Mouse (Mus musculus): ENCODE measurements around the gene Klrg2.
"Not testable (repeated sequence)": the region's sequence is repeated elsewhere in the genome, so short reads cannot be mapped to it uniquely, and the experiment has no call there.

The Klrg2 gene

GRCm38 (mm10) chr6:38636852-38637618, at the start of gene Klrg2:
TSS of gene Klrg2 (minus strand) at chr6:38637242.
- peak; percentile 80 for DNase-seq (ENCODE audit: low spot score)

- DNase-seq (ENCODE audit: low spot score): no peak
Measured at GRCm38 (mm10) chr6:38682532-38682931, 45.5 kb upstream of the Klrg2 start.

GRCm38 (mm10) chr6:38677629-38678028, 40.6 kb upstream of the Klrg2 start:
- no peak for DNase-seq (ENCODE audit: low spot score)

GRCm38 (mm10) chr6:38676723-38677122, 39.7 kb upstream of the Klrg2 start:
- DNase-seq (ENCODE audit: low spot score): no peak

- DNase-seq (ENCODE audit: low spot score): no peak
Measured at GRCm38 (mm10) chr6:38676217-38676616, 39.2 kb upstream of the Klrg2 start.

GRCm38 (mm10) chr6:38672011-38672410, 35.0 kb upstream of the Klrg2 start:
- DNase-seq (ENCODE audit: low spot score): no peak

- no peak for DNase-seq (ENCODE audit: low spot score)
Measured at GRCm38 (mm10) chr6:38671270-38671669, 34.2 kb upstream of the Klrg2 start.

GRCm38 (mm10) chr6:38670488-38670887, 33.4 kb upstream of the Klrg2 start:
- not testable (repeated sequence) for DNase-seq (ENCODE audit: low spot score)

- no peak for DNase-seq (ENCODE audit: low spot score)
Measured at GRCm38 (mm10) chr6:38669580-38669979, 32.5 kb upstream of the Klrg2 start.

- DNase-seq (ENCODE audit: low spot score): no peak
Measured at GRCm38 (mm10) chr6:38662714-38663615, 25.9 kb upstream of the Klrg2 start, which contains the start of gene Clec2l. TSS of gene Clec2l (plus strand) at chr6:38663069.

- DNase-seq (ENCODE audit: low spot score): no peak
Measured at GRCm38 (mm10) chr6:38661626-38662025, 24.6 kb upstream of the Klrg2 start.

GRCm38 (mm10) chr6:38650263-38650937, 13.4 kb upstream of the Klrg2 start:
- peak; percentile 63 for DNase-seq (ENCODE audit: low spot score)

GRCm38 (mm10) chr6:38649545-38649944, 12.5 kb upstream of the Klrg2 start:
- no peak for DNase-seq (ENCODE audit: low spot score)

- DNase-seq (ENCODE audit: low spot score): no peak
Measured at GRCm38 (mm10) chr6:38643039-38643438, 6.0 kb upstream of the Klrg2 start.

- no peak for DNase-seq (ENCODE audit: low spot score)
Measured at GRCm38 (mm10) chr6:38642593-38642992, 5.6 kb upstream of the Klrg2 start.

- no peak for DNase-seq (ENCODE audit: low spot score)
Measured at GRCm38 (mm10) chr6:38641645-38642044, 4.6 kb upstream of the Klrg2 start.

- no peak for DNase-seq (ENCODE audit: low spot score)
Measured at GRCm38 (mm10) chr6:38641228-38641627, 4.2 kb upstream of the Klrg2 start.

GRCm38 (mm10) chr6:38640401-38640800, 3.4 kb upstream of the Klrg2 start:
- DNase-seq (ENCODE audit: low spot score): no peak

- no peak for DNase-seq (ENCODE audit: low spot score)
Measured at GRCm38 (mm10) chr6:38635941-38636851, 846 bp downstream of the Klrg2 start.

GRCm38 (mm10) chr6:38634461-38634860, 2.6 kb downstream of the Klrg2 start:
- no peak for DNase-seq (ENCODE audit: low spot score)

- DNase-seq (ENCODE audit: low spot score): no peak
Measured at GRCm38 (mm10) chr6:38632826-38633225, 4.2 kb downstream of the Klrg2 start.

All from lung, postnatal 25 days (tissue).